Mouse (Mus musculus) macrophage (primary cell): ENCODE measurements around the gene Ctnna3. TPM values are rescaled to one million over a fixed set of nuclear protein-coding genes. Genes with fewer than 3 reads are reported as not detected.
"Not testable (repeated sequence)": the region's sequence is repeated elsewhere in the genome, so short reads cannot be mapped to it uniquely, and the experiment has no call there.

ENCODE experiments used
- H3K27ac ChIP-seq: fragments of 350-480 bp; formaldehyde crosslinking; 2 replicates; pipeline ENCODE4 v1.9.0; 2021
- H3K36me3 ChIP-seq: fragments of 350-480 bp; formaldehyde crosslinking; 2 replicates; pipeline ENCODE4 v1.9.0; 2021; ENCODE audit errors: inconsistent target
- H3K4me3 ChIP-seq: fragments of 350-480 bp; formaldehyde crosslinking; 2 replicates; pipeline ENCODE4 v1.9.0; 2021; ENCODE audit errors: inconsistent target
- H3K79me2 ChIP-seq: fragments of 350-480 bp; formaldehyde crosslinking; 2 replicates; pipeline ENCODE4 v1.9.0; 2021; ENCODE audit errors: inconsistent target
- WGBS: methylation state at CpG from one replicate; pipeline ENCODE4 v1.1.7; 2026; ENCODE audit warnings: inconsistent platforms; ENCODE audit not compliant: missing documents; 5-methylcytosine and 5-hydroxymethylcytosine counted together
- polyA plus RNA-seq: library from polyadenylated mRNA; stranded (reverse); fragments of 250-400 nt; gene quantifications from 3 replicates; pipeline ENCODE4 v1.2.4, GENCODE M21; 2018; ENCODE audit warnings: inconsistent platforms

The Ctnna3 gene
- polyA plus RNA-seq, 1 experiment from 2014 or later = not detected

- not testable (repeated sequence) for H3K79me2 ChIP-seq, H3K36me3 ChIP-seq, H3K4me3 ChIP-seq, H3K27ac ChIP-seq
- WGBS = 43% methylated on average over 1 of the region's 1 CpGs
Measured at GRCm38 (mm10) chr10:64418396-64418795, 988.5 kb downstream of the Ctnna3 start.

GRCm38 (mm10) chr10:64438736-64439135 lies 1008.8 kb downstream of the Ctnna3 start:
- Histone ChIP-seq H3K27ac (no peak overlapping the region), H3K79me2 (no peaks in the 10 kb centered on the region), H3K4me3 (no peak overlapping the region), H3K36me3 (no peaks in the 10 kb centered on the region)

GRCm38 (mm10) chr10:64448624-64449023 lies 1018.7 kb downstream of the Ctnna3 start:
- 80% methylated on average over 2 of the region's 2 CpGs for WGBS
- Histone ChIP-seq H3K79me2 (no peaks in the 10 kb centered on the region), H3K4me3 (no peak overlapping the region), H3K36me3 (no peaks in the 10 kb centered on the region), H3K27ac (no peak overlapping the region)

GRCm38 (mm10) chr10:64483281-64483680 lies 1053.4 kb downstream of the Ctnna3 start:
- H3K27ac ChIP-seq = no peak overlapping the region
- WGBS = 76% methylated on average over 5 of the region's 5 CpGs
- no peaks in the 10 kb centered on the region for H3K36me3 ChIP-seq
- H3K4me3 ChIP-seq = no peak overlapping the region
- no peaks in the 10 kb centered on the region for H3K79me2 ChIP-seq

GRCm38 (mm10) chr10:64489471-64489870 lies 1059.6 kb downstream of the Ctnna3 start:
- no peak overlapping the region for H3K27ac ChIP-seq
- no peaks in the 10 kb centered on the region for H3K79me2 ChIP-seq
- H3K4me3 ChIP-seq = no peak overlapping the region
- no peaks in the 10 kb centered on the region for H3K36me3 ChIP-seq

GRCm38 (mm10) chr10:64543647-64544046 lies 1113.7 kb downstream of the Ctnna3 start:
- Histone ChIP-seq H3K36me3 (no peaks in the 10 kb centered on the region), H3K27ac (no peak overlapping the region), H3K4me3 (no peak overlapping the region), H3K79me2 (no peaks in the 10 kb centered on the region)
- 92% methylated on average over 3 of the region's 3 CpGs for WGBS

GRCm38 (mm10) chr10:64544389-64544788 lies 1114.5 kb downstream of the Ctnna3 start:
- no peak overlapping the region for H3K4me3 ChIP-seq
- 65% methylated on average over 2 of the region's 2 CpGs for WGBS
- no peak overlapping the region for H3K27ac ChIP-seq
- H3K36me3 ChIP-seq = no peaks in the 10 kb centered on the region
- H3K79me2 ChIP-seq = no peaks in the 10 kb centered on the region

- H3K79me2 ChIP-seq = no peaks in the 10 kb centered on the region
- WGBS = 80% methylated on average over 3 of the region's 3 CpGs
- no peak overlapping the region for H3K4me3 ChIP-seq
- no peak overlapping the region for H3K27ac ChIP-seq
- no peaks in the 10 kb centered on the region for H3K36me3 ChIP-seq
Measured at GRCm38 (mm10) chr10:64571311-64571710, 1141.4 kb downstream of the Ctnna3 start.

GRCm38 (mm10) chr10:64588116-64588515 lies 1158.2 kb downstream of the Ctnna3 start:
- Histone ChIP-seq H3K79me2 (no peaks in the 10 kb centered on the region), H3K27ac (no peak overlapping the region), H3K4me3 (no peak overlapping the region), H3K36me3 (no peaks in the 10 kb centered on the region)
- WGBS = 72% methylated on average over 2 of the region's 2 CpGs

- no peaks in the 10 kb centered on the region for H3K79me2 ChIP-seq
- 66% methylated on average over 5 of the region's 5 CpGs for WGBS
Measured at GRCm38 (mm10) chr10:64636760-64637159, 1206.9 kb downstream of the Ctnna3 start.

GRCm38 (mm10) chr10:64639061-64639460 lies 1209.2 kb downstream of the Ctnna3 start:
- Histone ChIP-seq H3K4me3 (no peak overlapping the region), H3K79me2 (no peaks in the 10 kb centered on the region)

More at GRCm38 (mm10) chr10:64636760-64637159, 1206.9 kb downstream of the Ctnna3 start:
- no peak overlapping the region for H3K27ac ChIP-seq
- no peaks in the 10 kb centered on the region for H3K36me3 ChIP-seq
- H3K4me3 ChIP-seq = no peak overlapping the region

GRCm38 (mm10) chr10:64641093-64641492 lies 1211.2 kb downstream of the Ctnna3 start:
- WGBS = 96% methylated on average over 4 of the region's 4 CpGs
- Histone ChIP-seq H3K27ac (no peak overlapping the region), H3K4me3 (no peak overlapping the region), H3K79me2 (no peaks in the 10 kb centered on the region), H3K36me3 (no peaks in the 10 kb centered on the region)

More at GRCm38 (mm10) chr10:64639061-64639460, 1209.2 kb downstream of the Ctnna3 start:
- no peak overlapping the region for H3K27ac ChIP-seq
- H3K36me3 ChIP-seq = no peaks in the 10 kb centered on the region

- Histone ChIP-seq H3K4me3 (no peak overlapping the region), H3K27ac (no peak overlapping the region), H3K79me2 (no peaks in the 10 kb centered on the region), H3K36me3 (no peaks in the 10 kb centered on the region)
- WGBS = 69% methylated on average over 8 of the region's 8 CpGs
Measured at GRCm38 (mm10) chr10:64641576-64641975, 1211.7 kb downstream of the Ctnna3 start.

- Histone ChIP-seq H3K4me3 (no peak overlapping the region), H3K27ac (no peak overlapping the region), H3K79me2 (no peaks in the 10 kb centered on the region), H3K36me3 (no peaks in the 10 kb centered on the region)
- WGBS = 74% methylated on average over 2 of the region's 2 CpGs
Measured at GRCm38 (mm10) chr10:64643976-64644375, 1214.1 kb downstream of the Ctnna3 start.

- Histone ChIP-seq H3K27ac (no peak overlapping the region), H3K4me3 (no peak overlapping the region), H3K36me3 (no peaks in the 10 kb centered on the region), H3K79me2 (no peaks in the 10 kb centered on the region)
- 86% methylated on average over 4 of the region's 4 CpGs for WGBS
Measured at GRCm38 (mm10) chr10:64661190-64661589, 1231.3 kb downstream of the Ctnna3 start.

GRCm38 (mm10) chr10:64671469-64671868 lies 1241.6 kb downstream of the Ctnna3 start:
- no peaks in the 10 kb centered on the region for H3K36me3 ChIP-seq
- no peaks in the 10 kb centered on the region for H3K79me2 ChIP-seq
- H3K4me3 ChIP-seq = no peak overlapping the region
- no peak overlapping the region for H3K27ac ChIP-seq
- WGBS = 58% methylated on average over 2 of the region's 2 CpGs
